Mouse (Mus musculus) retina, postnatal 1 day (tissue): ENCODE data around the gene Ptprr.
A peak's percentile ranks its signal among the peaks of the same experiment; 100 is the strongest.

Source experiments
- DNase-seq: peaks from one replicate; pipeline ENCODE4 v3.0.0-alpha.2; 2012

Gene Ptprr

GRCm38 (mm10) chr10:116199035-116199434 is 181.0 kb downstream of the Ptprr start:
- peak; percentile 77 for DNase-seq

- DNase-seq, result no peak
Measured at GRCm38 (mm10) chr10:116201542-116201941, 183.5 kb downstream of the Ptprr start.

GRCm38 (mm10) chr10:116205580-116206358 is 187.8 kb downstream of the Ptprr start:
- no peak for DNase-seq

- no peak for DNase-seq
Measured at GRCm38 (mm10) chr10:116206449-116206848, 188.4 kb downstream of the Ptprr start.

DNA sequence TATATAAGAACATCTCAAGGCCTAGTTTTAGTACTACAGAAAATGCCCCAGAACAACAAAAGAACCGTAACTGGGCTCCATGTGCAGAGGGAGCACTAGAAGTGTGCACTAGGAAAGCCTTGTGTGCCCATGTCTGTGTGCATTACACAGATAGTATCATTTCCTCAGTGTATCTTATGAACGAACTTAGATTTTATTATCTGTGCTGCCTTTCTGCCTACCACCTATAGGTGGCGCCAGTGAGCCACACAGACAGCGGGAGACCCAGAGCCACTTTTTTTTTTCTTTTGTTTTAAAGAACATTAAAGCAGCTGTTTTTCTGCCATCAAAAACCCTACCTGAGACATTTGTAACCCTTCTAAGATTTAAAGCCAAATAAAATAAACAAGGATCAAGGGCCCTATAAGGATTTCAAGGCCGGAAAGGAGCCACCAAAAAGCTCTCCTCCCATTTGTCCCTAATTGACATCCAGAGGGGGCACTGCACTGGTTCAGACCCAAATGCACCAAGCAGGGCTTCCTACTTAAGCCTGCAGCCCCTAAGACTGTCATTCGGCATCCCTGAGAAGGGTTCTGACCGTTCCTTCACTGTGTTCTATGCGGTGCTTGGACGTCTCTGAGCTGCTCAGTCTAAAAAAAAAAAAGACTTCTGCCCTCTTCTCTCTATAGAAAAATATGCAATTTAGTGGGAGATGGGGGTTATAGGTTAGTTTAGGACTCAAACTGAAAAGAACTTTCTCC is 190.1 kb downstream of the Ptprr start:
- DNase-seq, result peak; percentile 74

- no peak for DNase-seq
Measured at GRCm38 (mm10) chr10:116208727-116209115, 190.7 kb downstream of the Ptprr start.

DNA sequence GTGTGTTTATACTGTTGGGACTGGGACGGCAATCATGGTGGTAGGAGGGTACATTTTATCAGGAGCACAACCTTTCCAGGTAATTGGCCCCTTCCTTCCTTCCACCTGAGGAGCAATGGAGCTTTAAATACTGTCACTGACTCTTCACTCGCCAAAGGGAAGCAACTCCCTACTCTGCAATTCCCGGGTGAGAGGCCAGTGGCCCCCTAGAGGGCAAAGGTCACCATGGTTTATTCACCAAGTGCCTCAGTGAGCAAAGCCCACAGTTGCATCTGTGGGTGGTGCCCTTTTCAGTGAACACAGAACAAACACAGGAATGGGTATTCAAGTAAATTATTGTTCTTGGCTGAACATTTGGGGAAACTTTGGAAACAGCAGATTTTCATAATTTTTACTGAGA is 194.1 kb downstream of the Ptprr start:
- DNase-seq, result no peak

- no peak for DNase-seq
Measured at GRCm38 (mm10) chr10:116220336-116221118, 202.5 kb downstream of the Ptprr start.

- no peak for DNase-seq
Measured at GRCm38 (mm10) chr10:116235299-116235698, 217.3 kb downstream of the Ptprr start.

GRCm38 (mm10) chr10:116242200-116242599 is 224.2 kb downstream of the Ptprr start:
- no peak for DNase-seq

DNA sequence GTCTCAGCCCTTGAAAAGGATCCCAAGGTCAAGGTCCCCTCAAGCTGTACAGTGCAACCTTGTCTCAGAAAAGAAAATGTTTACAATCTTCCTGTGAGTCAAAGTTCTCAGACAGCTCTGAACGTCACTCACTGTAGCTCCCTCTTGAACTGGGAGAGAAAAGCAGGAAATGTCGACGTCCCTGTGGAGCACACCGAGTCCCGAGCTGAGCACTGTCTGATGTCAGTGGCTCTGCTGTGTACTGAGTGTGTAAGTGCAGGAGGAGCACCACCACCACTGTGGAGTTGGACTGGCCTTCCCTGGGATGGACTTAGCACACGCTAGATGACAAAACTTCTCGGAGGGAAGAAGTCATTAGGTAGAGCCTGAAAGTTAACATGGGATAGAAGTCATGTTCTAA is 225.4 kb downstream of the Ptprr start:
- DNase-seq, result no peak

DNA sequence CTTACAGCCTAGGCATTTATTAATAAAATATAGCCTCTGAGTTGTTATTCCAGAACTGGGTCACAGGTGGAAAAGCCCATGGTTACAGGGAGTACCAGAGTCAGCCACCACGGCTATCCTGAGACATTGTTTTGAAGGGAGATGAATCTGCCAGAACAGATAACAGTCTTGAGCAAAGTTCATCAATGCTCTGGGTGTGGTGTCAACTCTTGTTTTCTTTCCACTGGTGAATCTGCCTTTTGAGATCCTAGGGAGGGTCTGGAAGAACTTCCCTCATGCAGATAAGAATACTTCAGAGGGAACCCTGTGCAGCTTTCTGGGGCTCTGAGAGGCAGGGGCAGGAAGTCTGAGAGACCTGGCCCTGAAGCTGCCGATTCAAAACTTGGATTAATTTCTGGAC is 227.6 kb downstream of the Ptprr start:
- DNase-seq, result no peak

DNA sequence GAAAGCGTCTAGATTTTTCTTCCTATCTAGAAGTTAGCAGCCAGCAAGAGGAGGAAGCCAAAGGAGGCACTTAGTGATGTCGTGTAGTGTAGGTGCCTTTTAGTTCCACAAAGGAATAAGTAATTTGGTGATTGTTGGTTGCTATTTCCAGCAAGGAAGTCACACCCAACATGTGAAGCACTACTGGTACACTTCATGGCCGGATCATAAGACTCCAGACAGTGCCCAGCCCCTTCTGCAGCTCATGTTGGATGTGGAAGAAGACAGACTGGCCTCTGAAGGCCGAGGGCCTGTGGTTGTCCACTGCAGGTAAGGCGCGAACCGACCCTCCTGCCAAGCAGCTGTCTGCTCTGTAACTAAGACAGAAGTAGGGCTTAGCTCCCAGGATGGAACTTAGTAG is 234.7 kb downstream of the Ptprr start:
- DNase-seq, result no peak

DNA sequence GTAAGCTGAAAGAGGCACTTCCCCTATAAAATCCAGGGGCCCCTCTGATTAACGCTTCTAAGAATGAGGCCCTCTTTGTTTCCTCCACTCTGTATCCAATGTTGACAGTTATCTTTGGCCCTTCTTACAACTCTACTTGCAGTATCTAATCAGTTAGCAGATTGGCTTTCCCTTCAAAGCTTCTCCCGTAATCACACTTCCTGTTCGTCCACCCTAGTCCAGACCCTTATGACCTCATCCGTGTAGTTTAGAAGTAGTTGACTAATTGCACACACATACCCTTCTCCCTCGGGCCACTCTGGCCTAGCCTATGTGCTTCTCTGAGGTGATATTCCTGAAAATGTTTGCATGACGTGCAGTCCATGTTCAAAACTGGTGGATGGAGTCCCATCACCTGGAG is 236.0 kb downstream of the Ptprr start:
- no peak for DNase-seq

GRCm38 (mm10) chr10:116259298-116259697 is 241.3 kb downstream of the Ptprr start:
- no peak for DNase-seq

DNA sequence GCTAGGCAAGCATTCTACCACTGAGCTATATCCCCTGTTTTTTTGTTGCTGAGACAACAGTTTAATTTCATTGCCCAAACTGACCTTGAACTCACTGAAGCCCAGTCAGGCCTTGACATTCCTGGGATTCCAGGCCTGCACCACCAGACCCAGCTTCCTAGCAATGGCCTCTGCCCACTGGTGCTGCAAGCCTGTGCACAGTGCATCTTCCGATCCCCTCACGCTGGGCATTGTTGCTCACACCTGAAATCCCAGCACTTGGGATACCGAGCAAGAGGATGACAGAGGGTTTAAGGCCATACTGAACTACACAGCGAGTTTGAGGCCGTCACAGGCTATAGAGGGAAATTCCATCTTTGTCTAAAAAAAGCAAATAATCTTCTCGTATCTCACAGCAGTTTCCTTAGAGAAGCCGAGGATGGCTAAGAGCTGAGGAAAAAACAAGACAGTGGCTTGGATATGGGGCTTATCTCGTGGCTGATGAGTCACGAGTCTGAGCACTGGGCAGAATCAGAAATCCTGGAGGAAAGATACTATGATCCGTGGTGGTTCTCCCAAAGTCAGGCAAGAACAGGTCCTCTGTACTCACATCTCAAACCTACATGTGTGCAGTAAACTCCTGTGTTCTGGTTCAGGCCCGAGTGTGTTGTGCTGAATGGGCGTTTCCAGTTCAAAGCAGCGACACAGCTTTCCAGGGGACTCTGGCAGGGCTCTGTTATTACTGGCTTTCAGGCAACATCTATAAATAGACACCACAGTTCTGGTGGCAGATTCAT is 242.8 kb downstream of the Ptprr start:
- no peak for DNase-seq

DNA sequence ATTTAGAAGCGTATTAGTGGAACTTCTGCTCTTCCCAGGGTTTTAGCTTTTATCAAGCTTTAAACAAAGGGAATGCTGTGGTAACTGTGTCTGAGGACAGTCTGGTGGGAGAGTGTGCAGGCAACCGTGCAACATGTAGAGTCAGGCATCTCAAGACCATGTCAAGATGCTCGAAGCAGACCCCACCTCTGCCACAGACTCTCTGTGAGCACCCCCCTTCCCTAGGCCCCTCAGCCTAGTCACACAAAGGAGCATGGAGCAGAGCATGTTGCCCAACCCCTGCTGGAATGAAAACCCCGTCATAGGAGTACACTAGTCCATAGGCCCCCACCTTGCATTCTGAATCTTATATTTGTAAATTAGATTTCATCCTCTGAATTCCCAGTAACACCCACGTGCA is 243.5 kb downstream of the Ptprr start:
- no peak for DNase-seq

DNA sequence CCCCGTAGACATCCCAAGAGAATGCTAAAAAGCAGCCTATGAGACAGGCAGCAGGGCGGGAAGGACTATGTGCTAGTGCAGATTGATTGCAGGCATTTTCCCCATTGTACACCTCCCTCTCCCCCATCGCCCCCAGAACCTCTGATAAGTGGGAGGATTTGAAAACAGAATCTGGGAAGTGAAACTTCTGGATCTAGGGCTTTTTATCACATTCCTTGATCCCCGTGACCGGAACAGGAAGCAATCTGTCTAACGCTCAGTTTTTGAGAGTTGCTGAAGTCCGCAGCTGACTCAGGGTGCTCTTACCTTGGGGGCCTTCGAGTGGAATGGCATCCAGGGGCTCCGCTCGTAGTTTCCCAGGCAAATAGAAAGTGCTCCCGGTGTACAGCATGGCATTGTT is 246.5 kb downstream of the Ptprr start:
- DNase-seq, result no peak

GRCm38 (mm10) chr10:116266561-116267433 is 248.8 kb downstream of the Ptprr start:
- no peak for DNase-seq

DNA sequence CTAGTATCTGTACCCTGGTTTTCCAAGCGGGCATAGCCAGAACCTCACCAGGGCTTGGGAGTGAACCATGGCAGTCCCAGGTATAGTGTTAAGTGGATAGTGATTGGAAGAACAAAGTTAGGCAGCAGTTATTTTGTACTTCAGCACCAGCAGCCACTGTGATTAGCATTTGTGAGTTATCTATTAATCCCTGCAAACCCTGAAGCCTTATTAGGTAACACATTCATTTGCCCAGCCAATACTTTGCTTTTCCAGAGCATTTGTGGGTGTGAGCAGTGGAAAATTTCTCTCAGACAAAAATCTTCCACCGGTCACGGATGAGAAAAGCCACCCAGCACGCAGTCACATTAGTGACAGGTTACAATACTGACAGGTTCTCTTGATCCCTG is 249.4 kb downstream of the Ptprr start:
- DNase-seq, result no peak

DNA sequence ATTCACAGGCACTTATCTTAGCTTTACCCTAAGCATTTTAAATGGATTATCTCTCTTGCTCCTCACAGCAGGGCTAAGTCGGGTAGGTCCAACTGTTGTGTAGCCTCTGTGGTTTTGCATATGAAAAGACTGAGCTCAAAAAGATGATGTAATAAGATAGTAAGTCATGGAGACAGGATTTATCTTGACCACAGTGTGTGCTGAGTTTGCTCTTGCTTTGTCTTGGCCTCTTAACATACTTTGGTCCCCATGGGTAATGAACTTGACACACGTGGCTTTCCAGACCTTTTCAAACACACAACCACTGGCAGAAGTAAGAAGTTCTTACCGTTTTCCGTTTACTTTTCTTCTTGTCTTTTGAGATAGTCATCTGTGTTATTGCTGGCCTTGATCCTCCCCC is 250.3 kb downstream of the Ptprr start:
- DNase-seq, result no peak
